Mouse (Mus musculus) intestine, postnatal 0 days (tissue): ENCODE results near the gene 2700081O15Rik. TPM values are rescaled to one million over a fixed set of nuclear protein-coding genes. Genes with fewer than 3 reads are reported as not detected.

Experiments used
- ATAC-seq: fragments of 200-750 bp; cut with Nextera tagmentation; 2 replicates; pipeline ENCODE4 v1.8.0; 2017; ENCODE audit warnings: mild to moderate bottlenecking, moderate TSS enrichment, moderate library complexity
- H3K27ac ChIP-seq: fragments of 300-500 bp; sonication (generic); 2 replicates; pipeline ENCODE4 v1.5.1; 2014; ENCODE audit warnings: mild to moderate bottlenecking, low read depth, low read length, moderate library complexity
- H3K27me3 ChIP-seq: fragments of 300-500 bp; sonication (generic); replicated peaks from 2 replicates; pipeline ENCODE4 v1.6.1; 2014; ENCODE audit warnings: low read length, mixed read lengths; ENCODE audit not compliant: control insufficient read depth, insufficient read depth
- H3K36me3 ChIP-seq: fragments of 300-500 bp; sonication (generic); 2 replicates; pipeline ENCODE4 v1.6.1; 2014; ENCODE audit warnings: mild to moderate bottlenecking, moderate library complexity; ENCODE audit not compliant: control insufficient read depth, insufficient read depth
- H3K4me1 ChIP-seq: fragments of 300-500 bp; sonication (generic); replicated peaks from 2 replicates; pipeline ENCODE4 v1.6.1; 2014; ENCODE audit warnings: antibody characterized with exemption, low read length, mixed read lengths; ENCODE audit not compliant: control insufficient read depth, insufficient read depth
- H3K4me2 ChIP-seq: fragments of 300-500 bp; sonication (generic); replicated peaks from 2 replicates; pipeline ENCODE4 v1.6.1; 2014; ENCODE audit warnings: low read depth, mild to moderate bottlenecking, moderate library complexity
- H3K4me3 ChIP-seq: fragments of 300-500 bp; sonication (generic); 2 replicates; pipeline ENCODE4 v1.5.1; 2014; ENCODE audit warnings: low read depth, low read length
- H3K9ac ChIP-seq: fragments of 300-500 bp; sonication (generic); 2 replicates; pipeline ENCODE4 v1.6.1; 2014; ENCODE audit warnings: mild to moderate bottlenecking, low read depth, low read length
- H3K9me3 ChIP-seq: fragments of 300-500 bp; sonication (generic); 2 replicates; pipeline ENCODE4 v1.6.1; 2016; ENCODE audit warnings: mixed run types; ENCODE audit not compliant: control insufficient read depth
- CTCF ChIP-seq: sonication (generic); IDR thresholded peaks from 2 replicates; pipeline ENCODE4 v1.5.1; 2016; ENCODE audit warnings: low read depth, mild to moderate bottlenecking, control low read depth, antibody characterized with exemption, moderate library complexity
- whole genome bisulfite sequencing: fragments of 180-500 bp; shearing (Covaris S2); extraction: QIAGEN DNeasy Blood & Tissue Kit; methylation state at CpG from one replicate; pipeline ENCODE4 v1.1.7; 2014; 5-methylcytosine and 5-hydroxymethylcytosine counted together
- polyA plus RNA-seq: library from polyadenylated mRNA; unstranded; fragments of >200 nt; fragmentation: Nextera tagmentation; extraction: Ambion mirVana; gene quantifications from 2 replicates; pipeline ENCODE4 v1.2.1, GENCODE M21; 2015

The 2700081O15Rik gene
- polyA plus RNA-seq, 1 experiment from 2014 or later = 2.7 TPM

- Histone ChIP-seq H3K9ac (no peak overlapping the region), H3K4me1 (no peaks in the 10 kb centered on the region), H3K27ac (no peak overlapping the region), H3K9me3 (no peaks in the 10 kb centered on the region), H3K4me2 (no peak overlapping the region), H3K36me3 (no peaks in the 10 kb centered on the region), H3K27me3 (no peaks in the 10 kb centered on the region), H3K4me3 (no peak overlapping the region)
- 66% methylated on average over 9 of the region's 9 CpGs for WGBS
- no peak for TF ChIP-seq CTCF
- no peak for ATAC-seq
These were observed 12.7 kb upstream of the 2700081O15Rik start for GRCm38 (mm10) chr19:7404623-7405229.

GRCm38 (mm10) chr19:7412361-7412760 is 5.1 kb upstream of the 2700081O15Rik start:
- no peak overlapping the region for H3K4me2 ChIP-seq
- 43% methylated on average over 2 of the region's 2 CpGs for WGBS

GRCm38 (mm10) chr19:7415916-7416833 is 1.2 kb upstream of the 2700081O15Rik start:
- Histone ChIP-seq H3K4me1 (0 out of 2 replicates have a peak, but pooled peaks cover 4% of the 10 kb centered on the region), H3K9me3 (no peaks in the 10 kb centered on the region), H3K27ac (peak overlapping the region; percentile 82), H3K4me3 (peak overlapping the region; percentile 79), H3K36me3 (peaks cover 7% of the 10 kb centered on the region; the same call in 1 of the 2 replicates), H3K27me3 (no peaks in the 10 kb centered on the region), H3K9ac (peak overlapping the region; percentile 95; the same call in 1 of the 2 replicates), H3K4me2 (peak overlapping the region; percentile 99)
- ATAC-seq = no peak
- WGBS = 41% methylated on average over 22 of the region's 22 CpGs
- TF ChIP-seq CTCF = no peak

More at GRCm38 (mm10) chr19:7412361-7412760, 5.1 kb upstream of the 2700081O15Rik start:
- Histone ChIP-seq H3K9me3 (no peaks in the 10 kb centered on the region), H3K4me3 (no peak overlapping the region), H3K27me3 (no peaks in the 10 kb centered on the region), H3K36me3 (no peaks in the 10 kb centered on the region), H3K9ac (no peak overlapping the region), H3K4me1 (no peaks in the 10 kb centered on the region), H3K27ac (no peak overlapping the region)
- TF ChIP-seq CTCF = no peak
- no peak for ATAC-seq

- peaks cover 23% of the 10 kb centered on the region for H3K36me3 ChIP-seq
- H3K4me3 ChIP-seq = peak overlapping the region; percentile 79
- H3K9me3 ChIP-seq = no peaks in the 10 kb centered on the region
- peak; percentile 74 for ATAC-seq
- under 1% methylated on average over 54 of the region's 59 CpGs for WGBS
- no peaks in the 10 kb centered on the region for H3K27me3 ChIP-seq
- H3K4me1 ChIP-seq = peaks cover 11% of the 10 kb centered on the region; the same call in 1 of the 2 replicates
- TF ChIP-seq CTCF = peak; percentile 89
- peak overlapping the region; percentile 95 for H3K9ac ChIP-seq
- H3K27ac ChIP-seq = peak overlapping the region; percentile 82
- H3K4me2 ChIP-seq = peak overlapping the region; percentile 99
These were observed 755 bp downstream of the 2700081O15Rik start for GRCm38 (mm10) chr19:7417911-7418849.

- ATAC-seq = no peak
- H3K9ac ChIP-seq = no peak overlapping the region
- H3K9me3 ChIP-seq = no peaks in the 10 kb centered on the region
- TF ChIP-seq CTCF = no peak
- peaks cover 17% of the 10 kb centered on the region; the same call in 1 of the 2 replicates for H3K4me1 ChIP-seq
- peak overlapping the region; percentile 79; the same call in 1 of the 2 replicates for H3K4me3 ChIP-seq
- peak overlapping the region; percentile 99 for H3K4me2 ChIP-seq
- H3K36me3 ChIP-seq = peaks cover 23% of the 10 kb centered on the region
- no peak overlapping the region for H3K27ac ChIP-seq
- 32% methylated on average over 6 of the region's 6 CpGs for WGBS
- no peaks in the 10 kb centered on the region for H3K27me3 ChIP-seq
These were observed 1.7 kb downstream of the 2700081O15Rik start for GRCm38 (mm10) chr19:7419134-7419533.
